Mouse (Mus musculus): Measurements from ENCODE around the gene H2-Ke6. TPM values are rescaled to one million over a fixed set of nuclear protein-coding genes. Genes with fewer than 3 reads are reported as not detected.

Gene H2-Ke6
- polyA plus RNA-seq, 1 experiment from 2014 or later = 37.6 TPM

- Histone ChIP-seq H3K4me3 (ENCODE audit: low read depth, low read length) (no peak overlapping the region), H3K27ac (replicated peaks) (peak overlapping the region; percentile 49; the same call in 1 of the 2 replicates), H3K36me3 (ENCODE audit: control insufficient read depth, insufficient read depth, low read length) (no peaks in the 10 kb centered on the region), H3K4me2 (replicated peaks; ENCODE audit: low read depth) (no peak overlapping the region), H3K9ac (ENCODE audit: low read length) (no peak overlapping the region), H3K9me3 (ENCODE audit: control insufficient read depth, low read length) (no peaks in the 10 kb centered on the region), H3K27me3 (ENCODE audit: control insufficient read depth, insufficient read depth, low read length) (no peaks in the 10 kb centered on the region; the same call in 1 of the 2 replicates), H3K4me1 (replicated peaks; ENCODE audit: control insufficient read depth, insufficient read depth) (0 out of 2 replicates have a peak, but pooled peaks cover 2% of the 10 kb centered on the region)
- ATAC-seq (ENCODE audit: low FRiP score, low TSS enrichment) = no peak
- TF ChIP-seq EP300 (optimal IDR thresholded peaks at IDR 0.05) (no peak), CTCF (IDR thresholded peaks at IDR 0.05; ENCODE audit: low read depth) (no peak)
- 75% methylated on average over 19 of the region's 19 CpGs for WGBS
- no peak for DNase-seq (ENCODE audit: low spot score)
Observed at GRCm38 (mm10) chr17:33980181-33981035, 47.5 kb downstream of the H2-Ke6 start.

DNA sequence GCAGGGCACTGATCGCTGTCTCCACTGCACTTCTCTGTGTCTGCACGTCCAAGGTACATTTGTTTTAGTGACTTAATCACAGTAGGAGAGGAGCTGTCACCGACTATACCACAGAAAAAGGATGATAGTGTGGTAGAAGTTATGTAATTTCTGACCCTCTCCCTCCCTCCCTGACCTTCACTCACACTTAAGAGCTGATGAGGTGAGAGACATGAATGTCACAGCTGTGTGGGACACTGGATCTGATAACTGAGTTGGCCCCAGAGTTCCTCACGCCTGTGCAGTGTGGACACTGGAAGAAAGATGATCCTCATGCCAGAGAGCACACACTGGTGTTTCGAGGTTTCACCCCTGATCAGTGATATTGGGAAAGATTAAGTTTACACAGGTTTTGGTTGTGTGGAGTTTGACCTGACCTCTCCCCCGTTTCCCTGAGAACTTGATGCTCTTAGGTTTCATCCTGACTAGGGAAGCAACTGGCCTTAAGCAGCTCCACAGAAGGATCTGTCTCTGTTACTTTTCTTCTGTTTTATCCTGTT is 48.3 kb downstream of the H2-Ke6 start:
- WGBS = 69% methylated on average over 6 of the region's 6 CpGs
- H3K9me3 ChIP-seq (ENCODE audit: control insufficient read depth, low read length) = no peaks in the 10 kb centered on the region
- no peak overlapping the region for H3K4me3 ChIP-seq (ENCODE audit: low read depth, low read length)
- H3K9ac ChIP-seq (ENCODE audit: low read length) = no peak overlapping the region
- DNase-seq (ENCODE audit: low spot score) (no peak), ATAC-seq (ENCODE audit: low FRiP score, low TSS enrichment) (no peak)
- H3K4me1 ChIP-seq (replicated peaks; ENCODE audit: control insufficient read depth, insufficient read depth) = 0 out of 2 replicates have a peak, but pooled peaks cover 2% of the 10 kb centered on the region
- H3K4me2 ChIP-seq (replicated peaks; ENCODE audit: low read depth) = no peak overlapping the region
- no peaks in the 10 kb centered on the region for H3K36me3 ChIP-seq (ENCODE audit: control insufficient read depth, insufficient read depth, low read length)
- TF ChIP-seq CTCF (IDR thresholded peaks at IDR 0.05; ENCODE audit: low read depth) (no peak), EP300 (optimal IDR thresholded peaks at IDR 0.05) (no peak)
- H3K27me3 ChIP-seq (ENCODE audit: control insufficient read depth, insufficient read depth, low read length) = no peaks in the 10 kb centered on the region; the same call in 1 of the 2 replicates
- H3K27ac ChIP-seq (replicated peaks) = no peak overlapping the region

DNA sequence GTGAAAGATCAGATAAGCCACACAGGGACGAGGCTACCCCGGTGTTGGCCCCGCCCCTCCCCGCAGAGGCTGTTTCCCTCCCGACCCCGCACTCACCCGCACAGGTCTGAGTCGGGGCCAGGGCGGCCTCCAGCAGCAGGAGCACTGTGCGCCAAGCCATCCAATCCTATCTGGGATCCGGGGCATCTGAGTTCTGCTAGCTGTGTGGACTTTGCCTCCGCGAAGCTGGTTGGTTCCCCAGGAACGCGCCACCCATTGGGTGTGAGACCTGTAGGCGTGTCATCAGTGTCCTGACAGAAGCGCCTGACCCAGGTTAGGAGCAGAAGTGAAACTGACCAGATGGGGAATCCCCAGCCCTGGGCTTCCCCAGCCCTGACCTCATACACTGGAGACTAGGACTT is 49.2 kb downstream of the H2-Ke6 start:
- 1% methylated on average over 15 of the region's 17 CpGs for WGBS
- DNase-seq (ENCODE audit: low spot score) = peak; percentile 90

GRCm38 (mm10) chr17:33977861-33978557 is 49.9 kb downstream of the H2-Ke6 start:
- Histone ChIP-seq H3K27ac (replicated peaks) (no peak overlapping the region), H3K36me3 (ENCODE audit: control insufficient read depth, insufficient read depth, low read length) (no peaks in the 10 kb centered on the region), H3K9me3 (ENCODE audit: control insufficient read depth, low read length) (no peaks in the 10 kb centered on the region), H3K4me2 (replicated peaks; ENCODE audit: low read depth) (peak overlapping the region; percentile 58), H3K9ac (ENCODE audit: low read length) (peak overlapping the region; percentile 48), H3K27me3 (ENCODE audit: control insufficient read depth, insufficient read depth, low read length) (no peaks in the 10 kb centered on the region; the same call in 1 of the 2 replicates), H3K4me1 (replicated peaks; ENCODE audit: control insufficient read depth, insufficient read depth) (0 out of 2 replicates have a peak, but pooled peaks cover 2% of the 10 kb centered on the region), H3K4me3 (ENCODE audit: low read depth, low read length) (peak overlapping the region; percentile 39)
- ATAC-seq (ENCODE audit: low FRiP score, low TSS enrichment) (no peak), DNase-seq (ENCODE audit: low spot score) (no peak)
- TF ChIP-seq EP300 (optimal IDR thresholded peaks at IDR 0.05) (no peak), CTCF (IDR thresholded peaks at IDR 0.05; ENCODE audit: low read depth) (no peak)
- WGBS = 3% methylated on average over 57 of the region's 57 CpGs

More for the DNA sequence above, 49.2 kb downstream of the H2-Ke6 start:
- Histone ChIP-seq H3K9me3 (ENCODE audit: control insufficient read depth, low read length) (no peaks in the 10 kb centered on the region), H3K36me3 (ENCODE audit: control insufficient read depth, insufficient read depth, low read length) (no peaks in the 10 kb centered on the region), H3K27ac (replicated peaks) (no peak overlapping the region), H3K4me1 (replicated peaks; ENCODE audit: control insufficient read depth, insufficient read depth) (0 out of 2 replicates have a peak, but pooled peaks cover 2% of the 10 kb centered on the region), H3K9ac (ENCODE audit: low read length) (peak overlapping the region; percentile 48), H3K4me3 (ENCODE audit: low read depth, low read length) (peak overlapping the region; percentile 39), H3K4me2 (replicated peaks; ENCODE audit: low read depth) (peak overlapping the region; percentile 58), H3K27me3 (ENCODE audit: control insufficient read depth, insufficient read depth, low read length) (no peaks in the 10 kb centered on the region; the same call in 1 of the 2 replicates)
- peak; percentile 94 for ATAC-seq (ENCODE audit: low FRiP score, low TSS enrichment)
- TF ChIP-seq EP300 (optimal IDR thresholded peaks at IDR 0.05) (no peak), CTCF (IDR thresholded peaks at IDR 0.05; ENCODE audit: low read depth) (no peak)

MicroRNAs encoded within 50 kb of the gene (microRNA counts, 519-probe panel; counts per million panel counts)
- not detected for microRNA mmu-miR-219

Small RNA genes within 50 kb of the gene (microRNA-seq; reads per million reads assigned to microRNA genes)
- not detected for gene Mir219a-1
- gene Mir219c = not detected

Other genes starting within 250 kb of the H2-Ke6 start
- 31.3 and 42.4 TPM in 2 replicates for gene Angptl4, start 246.2 kb downstream of the H2-Ke6 start, polyA plus RNA-seq (2015; fragmentation: Nextera tagmentation; extraction: Ambion mirVana)
- 17.1 and 20.3 TPM in 2 replicates for gene Kank3, start 217.5 kb downstream of the H2-Ke6 start, polyA plus RNA-seq (2015; fragmentation: Nextera tagmentation; extraction: Ambion mirVana)
- 1,008 and 1,055 TPM in 2 replicates for gene Rps28, start 203.5 kb downstream of the H2-Ke6 start, polyA plus RNA-seq (2015; fragmentation: Nextera tagmentation; extraction: Ambion mirVana)
- gene Ndufa7, start 203.5 kb downstream of the H2-Ke6 start, polyA plus RNA-seq (2015; fragmentation: Nextera tagmentation; extraction: Ambion mirVana) = 497 TPM in 2 replicates
- 32.7 and 38.2 TPM in 2 replicates for gene Cd320, start 185.0 kb downstream of the H2-Ke6 start, polyA plus RNA-seq (2015; fragmentation: Nextera tagmentation; extraction: Ambion mirVana)
- not detected in 2 replicates for gene Gm7029, start 154.2 kb downstream of the H2-Ke6 start, polyA plus RNA-seq (2015; fragmentation: Nextera tagmentation; extraction: Ambion mirVana)
- gene Kifc1, start 137.4 kb downstream of the H2-Ke6 start, polyA plus RNA-seq (2015; fragmentation: Nextera tagmentation; extraction: Ambion mirVana) = 1.3 and 1.7 TPM in 2 replicates
- gene Platr17, start 122.9 kb downstream of the H2-Ke6 start, polyA plus RNA-seq (2015; fragmentation: Nextera tagmentation; extraction: Ambion mirVana) = 1.1 TPM in 2 replicates
- 18.1 and 22.4 TPM in 2 replicates for gene Daxx, start 118.6 kb downstream of the H2-Ke6 start, polyA plus RNA-seq (2015; fragmentation: Nextera tagmentation; extraction: Ambion mirVana)
- gene Tapbp, start 112.2 kb downstream of the H2-Ke6 start, polyA plus RNA-seq (2015; fragmentation: Nextera tagmentation; extraction: Ambion mirVana) = 63.7 and 72.4 TPM in 2 replicates
- gene Zbtb22, start 112.2 kb downstream of the H2-Ke6 start, polyA plus RNA-seq (2015; fragmentation: Nextera tagmentation; extraction: Ambion mirVana) = 10.7 and 12.2 TPM in 2 replicates
- 18.6 and 24.4 TPM in 2 replicates for gene Rgl2, start 98.5 kb downstream of the H2-Ke6 start, polyA plus RNA-seq (2015; fragmentation: Nextera tagmentation; extraction: Ambion mirVana)
- gene Pfdn6, start 87.7 kb downstream of the H2-Ke6 start, polyA plus RNA-seq (2015; fragmentation: Nextera tagmentation; extraction: Ambion mirVana) = 92.7 and 96.8 TPM in 2 replicates
- 17.1 and 20.2 TPM in 2 replicates for gene Wdr46, start 87.4 kb downstream of the H2-Ke6 start, polyA plus RNA-seq (2015; fragmentation: Nextera tagmentation; extraction: Ambion mirVana)
- gene B3galt4, start 76.6 kb downstream of the H2-Ke6 start, polyA plus RNA-seq (2015; fragmentation: Nextera tagmentation; extraction: Ambion mirVana) = 15.0 and 15.2 TPM in 2 replicates
- 24.7 and 26.3 TPM in 2 replicates for gene Vps52, start 72.2 kb downstream of the H2-Ke6 start, polyA plus RNA-seq (2015; fragmentation: Nextera tagmentation; extraction: Ambion mirVana)
- gene Rps18, start 72.1 kb downstream of the H2-Ke6 start, polyA plus RNA-seq (2015; fragmentation: Nextera tagmentation; extraction: Ambion mirVana) = 1,740 and 1,781 TPM in 2 replicates
- gene H2-K1, start 27.7 kb downstream of the H2-Ke6 start, polyA plus RNA-seq (2015; fragmentation: Nextera tagmentation; extraction: Ambion mirVana) = 129 and 130 TPM in 2 replicates
- gene Ring1, start 3.4 kb downstream of the H2-Ke6 start, polyA plus RNA-seq (2015; fragmentation: Nextera tagmentation; extraction: Ambion mirVana) = 13.3 and 14.6 TPM in 2 replicates
- gene Slc39a7, start 3.6 kb upstream of the H2-Ke6 start, polyA plus RNA-seq (2015; fragmentation: Nextera tagmentation; extraction: Ambion mirVana) = 114 and 118 TPM in 2 replicates
- 25.0 and 26.9 TPM in 2 replicates for gene Rxrb, start 3.8 kb upstream of the H2-Ke6 start, polyA plus RNA-seq (2015; fragmentation: Nextera tagmentation; extraction: Ambion mirVana)
- gene Col11a2, start 11.4 kb upstream of the H2-Ke6 start, polyA plus RNA-seq (2015; fragmentation: Nextera tagmentation; extraction: Ambion mirVana) = 0.18 and 0.29 TPM in 2 replicates
- 0.25 and 0.29 TPM in 2 replicates for gene H2-Oa, start 64.3 kb upstream of the H2-Ke6 start, polyA plus RNA-seq (2015; fragmentation: Nextera tagmentation; extraction: Ambion mirVana)
- gene H2-DMa, start 91.5 kb upstream of the H2-Ke6 start, polyA plus RNA-seq (2015; fragmentation: Nextera tagmentation; extraction: Ambion mirVana) = 9.1 and 9.5 TPM in 2 replicates
- 45.0 and 48.1 TPM in 2 replicates for gene Brd2, start 94.6 kb upstream of the H2-Ke6 start, polyA plus RNA-seq (2015; fragmentation: Nextera tagmentation; extraction: Ambion mirVana)
- gene H2-DMb2, start 115.2 kb upstream of the H2-Ke6 start, polyA plus RNA-seq (2015; fragmentation: Nextera tagmentation; extraction: Ambion mirVana) = 0.45 and 0.53 TPM in 2 replicates
- gene H2-DMb1, start 125.0 kb upstream of the H2-Ke6 start, polyA plus RNA-seq (2015; fragmentation: Nextera tagmentation; extraction: Ambion mirVana) = 2.1 and 2.6 TPM in 2 replicates
- gene Tap1, start 159.5 kb upstream of the H2-Ke6 start, polyA plus RNA-seq (2015; fragmentation: Nextera tagmentation; extraction: Ambion mirVana) = 7.0 and 8.3 TPM in 2 replicates
- gene Psmb9, start 159.7 kb upstream of the H2-Ke6 start, polyA plus RNA-seq (2015; fragmentation: Nextera tagmentation; extraction: Ambion mirVana) = 11.9 and 12.8 TPM in 2 replicates
- 15.5 and 16.2 TPM in 2 replicates for gene Psmb8, start 169.7 kb upstream of the H2-Ke6 start, polyA plus RNA-seq (2015; fragmentation: Nextera tagmentation; extraction: Ambion mirVana)
- 5.8 and 5.9 TPM in 2 replicates for gene Tap2, start 175.5 kb upstream of the H2-Ke6 start, polyA plus RNA-seq (2015; fragmentation: Nextera tagmentation; extraction: Ambion mirVana)
- 0.13 and 0.16 TPM in 2 replicates for gene H2-Ob, start 210.8 kb upstream of the H2-Ke6 start, polyA plus RNA-seq (2015; fragmentation: Nextera tagmentation; extraction: Ambion mirVana)
- gene H2-Ab1, start 229.6 kb upstream of the H2-Ke6 start, polyA plus RNA-seq (2015; fragmentation: Nextera tagmentation; extraction: Ambion mirVana) = 19.3 and 20.1 TPM in 2 replicates